Mouse (Mus musculus) gastrocnemius, postnatal 36 days (tissue): Measurements from ENCODE around the gene Sntn. TPM values are rescaled to one million over a fixed set of nuclear protein-coding genes. Genes with fewer than 3 reads are reported as not detected.

Experiments
- DNase-seq, 2 experiments: peaks; one replicate each; pipeline ENCODE4 v3.0.0; 2022
- intact Hi-C: fragments of 180-260 bp; cut with DNase I; formaldehyde crosslinking; loops from one replicate; pipeline ENCODE4 v1.15.1; 2025
- long read RNA-seq, 2 experiments: library from polyadenylated mRNA; stranded (forward); transcript quantifications; one replicate each; pipeline ENCODE4 v2.0.0; 2021
- total RNA-seq, 2 experiments: library from RNA; stranded (reverse); gene quantifications; 2 replicates each; pipeline ENCODE4 v1.2.3; 2021

The Sntn gene
- not detected for total RNA-seq
- long read RNA-seq, experiment 1: 0 reads
- long read RNA-seq, experiment 2: 0 reads

GRCm38 (mm10) chr14:13670576-13670975 is at the start of gene Sntn:
Gene Sntn (plus strand): TSS chr14:13670876.
- DNase-seq: no peak
- intact Hi-C loops: no loop called here

- intact Hi-C loops: no loop called here
- no peak for DNase-seq
Observed at GRCm38 (mm10) chr14:13649865-13650264, 20.8 kb upstream of the Sntn start.

GRCm38 (mm10) chr14:13651039-13651438 is 19.6 kb upstream of the Sntn start:
- intact Hi-C loops: no loop called here
- no peak for DNase-seq

- no peak for DNase-seq
- intact Hi-C loops: no loop called here
Observed at GRCm38 (mm10) chr14:13651541-13652298, 19.0 kb upstream of the Sntn start.

- intact Hi-C loops: no loop called here
- DNase-seq: no peak
Observed at GRCm38 (mm10) chr14:13686716-13687115, 16.0 kb downstream of the Sntn start.

GRCm38 (mm10) chr14:13690426-13690825 is 19.8 kb downstream of the Sntn start:
- DNase-seq: no peak
- intact Hi-C loops: no loop called here

- no peak for DNase-seq
- intact Hi-C loops: no loop called here
Observed at GRCm38 (mm10) chr14:13732263-13732662, 61.6 kb downstream of the Sntn start.

Other genes starting within 250 kb of the Sntn start
- not detected for gene Gm281, start 243.6 kb downstream of the Sntn start, total RNA-seq